Mouse (Mus musculus) spleen, adult 2 months (tissue): ENCODE measurements around the gene Gm21969.

Experiments used
- CTCF ChIP-seq: fragments of 200-500 bp; IDR thresholded peaks from 2 replicates; pipeline ENCODE4 v1.5.1; 2011; ENCODE audit warnings: mild to moderate bottlenecking, inconsistent platforms; ENCODE audit not compliant: insufficient read depth, insufficient read length, insufficient replicate concordance; ENCODE audit errors: extremely low read depth
- POLR2A ChIP-seq: fragments of 200-500 bp; IDR thresholded peaks from 2 replicates; pipeline ENCODE4 v1.6.1; 2011; ENCODE audit warnings: low read depth, low read length, inconsistent platforms

DNA sequence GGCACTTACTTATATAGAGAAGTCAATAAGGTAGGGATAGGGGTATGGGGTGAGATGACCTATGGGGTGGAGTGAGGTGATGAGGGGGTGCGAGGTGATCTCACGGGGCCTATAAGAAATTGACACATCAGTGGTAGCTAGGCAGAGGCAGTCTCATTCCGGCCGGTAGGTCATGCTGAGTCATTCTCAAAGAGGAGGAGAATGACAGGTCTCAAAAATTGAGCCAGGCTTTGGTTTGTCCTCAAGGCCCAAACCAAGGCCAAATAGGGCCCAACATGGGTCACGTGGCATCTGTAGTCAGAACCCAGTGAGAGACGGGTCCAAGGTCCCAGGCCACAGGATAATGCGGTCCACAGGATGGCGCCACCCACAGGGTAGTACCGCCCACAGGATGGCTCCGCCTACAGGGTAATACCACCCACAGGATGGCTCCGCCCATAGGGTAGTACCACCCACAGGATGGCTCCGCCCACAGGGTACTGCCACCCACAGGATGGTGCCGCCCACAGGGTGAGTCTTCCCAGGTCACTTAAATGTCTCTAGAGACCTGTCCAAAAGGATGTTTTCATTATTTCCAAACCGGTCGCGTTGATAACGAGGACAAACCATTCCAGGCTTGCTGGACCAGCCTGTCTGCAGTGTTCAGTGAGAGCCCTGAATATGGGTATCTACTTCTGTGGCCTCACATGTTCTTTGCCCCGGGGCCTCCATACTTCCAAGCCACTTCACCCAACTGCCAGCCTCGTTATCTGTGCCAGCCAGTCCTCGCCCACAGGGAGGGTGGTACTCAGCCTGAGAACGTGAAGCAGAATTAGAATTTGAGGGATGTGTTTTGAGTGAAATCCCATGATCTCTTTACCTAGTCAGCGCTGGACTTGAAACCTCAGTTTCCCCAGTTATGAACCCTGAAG is 81.0 kb downstream of the Gm21969 start:
- TF ChIP-seq POLR2A (no peak), CTCF (no peak)
